10 mouse cellular contexts compared by ENCODE assay signal in the genomic region with DNA sequence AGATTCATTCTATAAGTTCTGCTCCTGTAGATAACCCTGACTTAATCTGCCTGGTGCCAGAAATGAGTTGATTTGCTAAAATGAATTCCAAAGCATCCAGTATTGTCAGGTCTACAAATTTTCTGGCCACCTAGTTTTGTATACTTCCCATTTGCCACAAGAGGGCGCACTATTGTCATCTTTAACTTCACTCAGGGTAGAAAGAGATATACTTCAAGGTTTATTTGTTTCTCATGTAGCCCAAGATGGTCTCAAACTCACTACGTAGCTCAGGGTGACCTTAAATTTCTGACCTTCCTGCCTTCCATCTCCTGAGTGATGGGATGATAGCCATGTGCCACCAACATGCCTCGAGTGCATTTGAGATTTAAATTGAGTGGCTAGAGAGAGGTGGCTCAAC. TPM values are rescaled to one million over a fixed set of nuclear protein-coding genes. Genes with fewer than 3 reads are reported as not detected.
A peak's percentile ranks its signal among the peaks of the same experiment; 100 is the strongest.
DNase-seq lines count a peak whose midpoint lies in the region; ATAC-seq and TF ChIP-seq lines count a peak whose summit lies in the region.
"Had no signal": no experiment of that assay in that cellular context is flagged by ENCODE, and none has a peak within 500 bp of the region (broad histone marks: within the 10 kb centered on the region; RNA-seq: fewer than 3 reads in every experiment).

No protein-coding gene starts in this region.

- H3K27me3 ChIP-seq in hindbrain, embryonic 11.5 days (ENCODE audit: control insufficient read depth, insufficient read depth, low read length): no peaks in the 10 kb centered on the region
- H3K27me3 ChIP-seq in hindbrain, embryonic 16.5 days (replicated peaks; ENCODE audit: control insufficient read depth, insufficient read depth, low read length): no peaks in the 10 kb centered on the region
- H3K27me3 ChIP-seq in E14TG2a.4 (ENCODE audit: insufficient read depth, low read length): peaks cover 3% of the 10 kb centered on the region; the same call in 1 of the 2 replicates
- H3K27me3 ChIP-seq in liver, embryonic 11.5 days (replicated peaks; ENCODE audit: control insufficient read depth, insufficient read depth, low read length): no peaks in the 10 kb centered on the region
- 0 out of 2 replicates have a peak, but pooled peaks cover 5% of the 10 kb centered on the region for H3K27me3 ChIP-seq in forebrain, embryonic 16.5 days (replicated peaks; ENCODE audit: control insufficient read depth, insufficient read depth, low read length)

- H3K36me3 ChIP-seq in hindbrain, embryonic 11.5 days (ENCODE audit: control insufficient read depth, insufficient read depth, low read length): no peaks in the 10 kb centered on the region
- H3K36me3 ChIP-seq in hindbrain, embryonic 16.5 days (ENCODE audit: control insufficient read depth, insufficient read depth, low read length): no peaks in the 10 kb centered on the region
- H3K36me3 ChIP-seq in E14TG2a.4 (ENCODE audit: insufficient read depth, low read length): no peaks in the 10 kb centered on the region
- no peaks in the 10 kb centered on the region for H3K36me3 ChIP-seq in liver, embryonic 11.5 days (ENCODE audit: control insufficient read depth, insufficient read depth, low read length)
- H3K36me3 ChIP-seq in forebrain, embryonic 16.5 days (ENCODE audit: control insufficient read depth, insufficient read depth): no peaks in the 10 kb centered on the region

- H3K4me2 ChIP-seq in hindbrain, embryonic 11.5 days (replicated peaks; ENCODE audit: low read depth, low read length): no peak overlapping the region
- no peak overlapping the region for H3K4me2 ChIP-seq in hindbrain, embryonic 16.5 days (ENCODE audit: low read length)
- no peak overlapping the region for H3K4me2 ChIP-seq in liver, embryonic 11.5 days
- H3K4me2 ChIP-seq in forebrain, embryonic 16.5 days (ENCODE audit: low read length): no peak overlapping the region

- H3K9ac ChIP-seq in hindbrain, embryonic 11.5 days (ENCODE audit: low read depth, low read length): no peak overlapping the region
- H3K9ac ChIP-seq in hindbrain, embryonic 16.5 days (ENCODE audit: low read depth, low read length): no peak overlapping the region
- H3K9ac ChIP-seq in liver, embryonic 11.5 days (ENCODE audit: low read depth, low read length): no peak overlapping the region
- H3K9ac ChIP-seq in forebrain, embryonic 16.5 days (replicated peaks; ENCODE audit: low read depth, low read length): no peak overlapping the region

- TF ChIP-seq CTCF in E14TG2a.4 (conservative IDR thresholded peaks at IDR 0.05; ENCODE audit: low read length): peak; percentile 74

- no peak overlapping the region for H3K27ac ChIP-seq in hindbrain, embryonic 11.5 days (ENCODE audit: low read depth, low read length)
- H3K27ac ChIP-seq in hindbrain, embryonic 16.5 days (ENCODE audit: low read depth, low read length): no peak overlapping the region
- H3K27ac ChIP-seq in liver, embryonic 11.5 days (ENCODE audit: low read depth, low read length): no peak overlapping the region
- H3K27ac ChIP-seq in forebrain, embryonic 16.5 days (ENCODE audit: low read length): no peak overlapping the region

- no peaks in the 10 kb centered on the region for H3K4me1 ChIP-seq in hindbrain, embryonic 11.5 days (replicated peaks; ENCODE audit: control insufficient read depth, insufficient read depth, low read length)
- H3K4me1 ChIP-seq in hindbrain, embryonic 16.5 days (ENCODE audit: control insufficient read depth, insufficient read depth, low read depth, low read length): peaks cover 4% of the 10 kb centered on the region
- peaks cover 14% of the 10 kb centered on the region for H3K4me1 ChIP-seq in E14TG2a.4 (replicated peaks; ENCODE audit: low read depth, low read length)
- H3K4me1 ChIP-seq in liver, embryonic 11.5 days (replicated peaks; ENCODE audit: control insufficient read depth, insufficient read depth, low read length): no peaks in the 10 kb centered on the region
- peaks cover 10% of the 10 kb centered on the region for H3K4me1 ChIP-seq in forebrain, embryonic 16.5 days (replicated peaks; ENCODE audit: control insufficient read depth, insufficient read depth, low read length)

- ATAC-seq in hindbrain, embryonic 11.5 days (ENCODE audit: low FRiP score): no peak
- ATAC-seq in hindbrain, embryonic 16.5 days: no peak
- ATAC-seq in liver, embryonic 11.5 days (replicated peaks; ENCODE audit: low FRiP score): no peak; the same call in 1 of the 2 replicates
- no peak for ATAC-seq in forebrain, embryonic 16.5 days

- 30% methylated on average over 3 of the region's 3 CpGs for WGBS in hindbrain, embryonic 11.5 days
- WGBS in hindbrain, embryonic 16.5 days: 31% methylated on average over 3 of the region's 3 CpGs
- 28% methylated on average over 3 of the region's 3 CpGs for WGBS in liver, embryonic 11.5 days
- WGBS in forebrain, embryonic 16.5 days: 30% methylated on average over 3 of the region's 3 CpGs

- peak; percentile 78 for DNase-seq in hindbrain, embryonic 11.5 days (ENCODE audit: low spot score)
- peak; percentile 66 for DNase-seq in c-Kit-negative CD71-positive TER-119-positive erythroid progenitor cells, embryonic 14.5 days (ENCODE audit: low read depth, low spot score)
- peak; percentile 38 for DNase-seq in liver, embryonic 11.5 days (ENCODE audit: low spot score)
- no peak for DNase-seq in right cerebral cortex, postnatal 25 days
- no peak for DNase-seq in urinary bladder, postnatal 4 days (ENCODE audit: low spot score in 2 of 2)

- no peaks in the 10 kb centered on the region for H3K9me3 ChIP-seq in hindbrain, embryonic 11.5 days (ENCODE audit: control insufficient read depth, low read length)
- H3K9me3 ChIP-seq in hindbrain, embryonic 16.5 days (ENCODE audit: control insufficient read depth, low read length): no peaks in the 10 kb centered on the region
- no peaks in the 10 kb centered on the region for H3K9me3 ChIP-seq in E14TG2a.4 (ENCODE audit: low read length)
- no peaks in the 10 kb centered on the region for H3K9me3 ChIP-seq in liver, embryonic 11.5 days (ENCODE audit: control insufficient read depth, low read length)
- no peaks in the 10 kb centered on the region for H3K9me3 ChIP-seq in forebrain, embryonic 16.5 days (ENCODE audit: control insufficient read depth, low read length)

- H3K4me3 ChIP-seq in hindbrain, embryonic 11.5 days (ENCODE audit: low read depth, low read length): no peak overlapping the region
- no peak overlapping the region for H3K4me3 ChIP-seq in hindbrain, embryonic 16.5 days (ENCODE audit: low read length)
- no peak overlapping the region for H3K4me3 ChIP-seq in E14TG2a.4 (replicated peaks; ENCODE audit: low read length)
- no peak overlapping the region for H3K4me3 ChIP-seq in liver, embryonic 11.5 days (ENCODE audit: low read depth, low read length)
- H3K4me3 ChIP-seq in forebrain, embryonic 16.5 days (replicated peaks; ENCODE audit: low read length): no peak overlapping the region
- H3K4me3 ChIP-seq: erythroblast, embryonic 14.5 days; megakaryocyte, embryonic 14.5 days had no signal

RNA-seq across cellular contexts. Expression of gene Nqo1, which starts 16.4 kb away (rescaled TPM):
- 5.5 and 7.7 TPM in 2 replicates for polyA plus RNA-seq in hindbrain, embryonic 11.5 days (2014; fragmentation: Nextera tagmentation; extraction: Ambion mirVana)
- 13.3 and 15.1 TPM in 2 replicates for polyA plus RNA-seq in hindbrain, embryonic 16.5 days (2015; fragmentation: Nextera tagmentation; extraction: Ambion mirVana)
- polyA plus RNA-seq in liver, embryonic 11.5 days (2014; fragmentation: Nextera tagmentation; extraction: Ambion mirVana): 12.5 and 15.9 TPM in 2 replicates
- polyA plus RNA-seq in forebrain, embryonic 16.5 days (2015; fragmentation: Nextera tagmentation; extraction: Ambion mirVana): 3.8 TPM in 2 replicates

RNA-seq across cellular contexts. Expression of gene Nob1, which starts 38.2 kb away (rescaled TPM):
- 78.9 and 80.3 TPM in 2 replicates for polyA plus RNA-seq in hindbrain, embryonic 11.5 days (2014; fragmentation: Nextera tagmentation; extraction: Ambion mirVana)
- polyA plus RNA-seq in hindbrain, embryonic 16.5 days (2015; fragmentation: Nextera tagmentation; extraction: Ambion mirVana): 64.2 and 65.2 TPM in 2 replicates
- 92.9 and 93.3 TPM in 2 replicates for polyA plus RNA-seq in liver, embryonic 11.5 days (2014; fragmentation: Nextera tagmentation; extraction: Ambion mirVana)
- polyA plus RNA-seq in forebrain, embryonic 16.5 days (2015; fragmentation: Nextera tagmentation; extraction: Ambion mirVana): 85.9 and 90.0 TPM in 2 replicates

RNA-seq across cellular contexts. Expression of gene Wwp2, which starts 49.5 kb away (rescaled TPM):
- 61.2 and 69.5 TPM in 2 replicates for polyA plus RNA-seq in hindbrain, embryonic 11.5 days (2014; fragmentation: Nextera tagmentation; extraction: Ambion mirVana)
- 32.6 and 39.5 TPM in 2 replicates for polyA plus RNA-seq in hindbrain, embryonic 16.5 days (2015; fragmentation: Nextera tagmentation; extraction: Ambion mirVana)
- 37.6 and 40.2 TPM in 2 replicates for polyA plus RNA-seq in liver, embryonic 11.5 days (2014; fragmentation: Nextera tagmentation; extraction: Ambion mirVana)
- 41.5 and 43.0 TPM in 2 replicates for polyA plus RNA-seq in forebrain, embryonic 16.5 days (2015; fragmentation: Nextera tagmentation; extraction: Ambion mirVana)

Comparison
In these comparisons a context has a peak if more than half of its experiments do, and no peak if none do; other contexts are left out.
1. DNase-seq: peak in hindbrain, embryonic 11.5 days (single experiment), c-Kit-negative CD71-positive TER-119-positive erythroid progenitor cells, embryonic 14.5 days (single experiment) and liver, embryonic 11.5 days (single experiment); none in right cerebral cortex, postnatal 25 days (single experiment) and urinary bladder, postnatal 4 days (0 of 2).